Mouse (Mus musculus): ENCODE results near the gene Rnf157.

DNA sequence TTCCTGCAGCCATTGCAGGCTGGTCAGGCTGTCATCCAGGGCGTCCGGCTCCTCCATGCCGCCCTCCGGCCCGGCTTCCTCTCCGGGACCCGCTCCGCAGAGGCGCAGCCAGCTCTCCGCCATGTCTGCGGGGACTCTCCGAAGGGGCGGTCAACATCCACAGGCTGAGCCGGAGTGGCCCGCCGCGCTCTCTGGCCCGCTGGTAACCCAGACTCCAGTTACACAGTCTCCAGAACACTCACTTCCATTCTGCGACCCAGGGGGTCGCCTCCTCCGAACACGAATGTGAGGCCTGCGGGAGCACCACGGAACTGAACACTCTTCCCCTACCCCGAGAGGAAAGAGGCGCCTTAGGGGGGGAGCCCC lies 78.4 kb downstream of the Rnf157 start:
- TF ChIP-seq HCFC1 (IDR thresholded peaks at IDR 0.05; ENCODE audit: low read depth, low read length), result no peak
- TF ChIP-seq IRF4 (IDR thresholded peaks at IDR 0.05; ENCODE audit: low read depth, low read length), result no peak
- no peak for TF ChIP-seq CTCF (conservative IDR thresholded peaks at IDR 0.05 in 1 of 2, IDR thresholded peaks at IDR 0.05 in 1 of 2; ENCODE audit: low read depth in 2 of 2, low read length in 2 of 2)
- TF ChIP-seq POLR2A (IDR thresholded peaks at IDR 0.05; ENCODE audit: low read depth, low read length), result no peak
- TF ChIP-seq USF2 (conservative IDR thresholded peaks at IDR 0.05; ENCODE audit: low read depth, low read length), result no peak
- TF ChIP-seq ZC3H11A (IDR thresholded peaks at IDR 0.05; ENCODE audit: low read depth, low read length), result no peak
- TF ChIP-seq RAD21 (IDR thresholded peaks at IDR 0.05; ENCODE audit: low read depth, low read length), result no peak
- no peak for TF ChIP-seq KAT2A (IDR thresholded peaks at IDR 0.05; ENCODE audit: insufficient replicate concordance, low read length)
- no peak for TF ChIP-seq NELFE (IDR thresholded peaks at IDR 0.05; ENCODE audit: low read depth, low read length)
- TF ChIP-seq UBTF (IDR thresholded peaks at IDR 0.05; ENCODE audit: low read depth, low read length), result no peak

All from CH12.LX (cell line).